Mouse (Mus musculus) heart, postnatal 0 days (tissue): Measurements from ENCODE around the gene Lztfl1. TPM values are rescaled to one million over a fixed set of nuclear protein-coding genes. Genes with fewer than 3 reads are reported as not detected.

Experiments
- ATAC-seq: fragments of 200-750 bp; cut with Nextera tagmentation; 2 replicates; pipeline ENCODE4 v1.8.0; 2017; ENCODE audit warnings: low read depth, moderate number of reproducible peaks, moderate library complexity; ENCODE audit not compliant: insufficient read depth
- DNase-seq: peaks from one replicate; pipeline ENCODE4 v3.0.0-alpha.2; 2016; ENCODE audit warnings: low spot score
- H3K27ac ChIP-seq: fragments of 300-500 bp; sonication (generic); 2 replicates; pipeline ENCODE4 v1.5.1; 2014; ENCODE audit warnings: low read depth, mild to moderate bottlenecking
- H3K27me3 ChIP-seq: fragments of 300-500 bp; sonication (generic); 2 replicates; pipeline ENCODE4 v1.6.1; 2014; ENCODE audit warnings: low read length, mixed read lengths; ENCODE audit not compliant: control insufficient read depth, insufficient read depth
- H3K36me3 ChIP-seq: fragments of 300-500 bp; sonication (generic); replicated peaks from 2 replicates; pipeline ENCODE4 v1.6.1; 2014; ENCODE audit warnings: low read length, mixed read lengths; ENCODE audit not compliant: control insufficient read depth, insufficient read depth
- H3K4me1 ChIP-seq: fragments of 300-500 bp; sonication (generic); 2 replicates; pipeline ENCODE4 v1.6.1; 2014; ENCODE audit warnings: antibody characterized with exemption; ENCODE audit not compliant: control insufficient read depth, insufficient read depth
- H3K4me2 ChIP-seq: fragments of 300-500 bp; sonication (generic); 2 replicates; pipeline ENCODE4 v1.6.1; 2014; ENCODE audit warnings: low read depth, mild to moderate bottlenecking, low read length, moderate library complexity
- H3K4me3 ChIP-seq: fragments of 300-500 bp; sonication (generic); 2 replicates; pipeline ENCODE4 v1.5.1; 2014; ENCODE audit warnings: low read depth, low read length
- H3K9ac ChIP-seq: fragments of 300-500 bp; sonication (generic); replicated peaks from 2 replicates; pipeline ENCODE4 v1.6.1; 2014; ENCODE audit warnings: low read depth, low read length, mixed read lengths
- H3K9me3 ChIP-seq: fragments of 300-500 bp; sonication (generic); replicated peaks from 2 replicates; pipeline ENCODE4 v1.6.1; 2016; ENCODE audit warnings: low read length; ENCODE audit not compliant: control insufficient read depth
- CTCF ChIP-seq: IDR thresholded peaks from 2 replicates; pipeline ENCODE4 v1.5.1; 2016; ENCODE audit warnings: antibody characterized with exemption, control low read depth, low read depth
- EP300 ChIP-seq: IDR thresholded peaks from 2 replicates; pipeline ENCODE4 v1.6.1; 2016; ENCODE audit warnings: antibody characterized with exemption, low read depth
- WGBS: fragments of 180-500 bp; shearing (Covaris S2); extraction: QIAGEN DNeasy Blood & Tissue Kit; methylation state at CpG from one replicate; pipeline ENCODE4 v1.1.7; 2014; 5-methylcytosine and 5-hydroxymethylcytosine counted together
- polyA plus RNA-seq: library from polyadenylated mRNA; unstranded; fragments of >200 nt; fragmentation: Nextera tagmentation; extraction: Ambion mirVana; gene quantifications from 2 replicates; pipeline ENCODE4 v1.2.1, GENCODE M21; 2015
- total RNA-seq: library from RNA; depleted of rRNA; stranded (reverse); fragments of >200 nt; gene quantifications from 2 replicates; pipeline ENCODE4 v1.2.3, GENCODE M21; 2014; ENCODE audit warnings: low replicate concordance

The Lztfl1 gene
- total and polyA plus RNA-seq, 2 experiments from 2014 or later = 28.4 to 37.7 TPM

DNA sequence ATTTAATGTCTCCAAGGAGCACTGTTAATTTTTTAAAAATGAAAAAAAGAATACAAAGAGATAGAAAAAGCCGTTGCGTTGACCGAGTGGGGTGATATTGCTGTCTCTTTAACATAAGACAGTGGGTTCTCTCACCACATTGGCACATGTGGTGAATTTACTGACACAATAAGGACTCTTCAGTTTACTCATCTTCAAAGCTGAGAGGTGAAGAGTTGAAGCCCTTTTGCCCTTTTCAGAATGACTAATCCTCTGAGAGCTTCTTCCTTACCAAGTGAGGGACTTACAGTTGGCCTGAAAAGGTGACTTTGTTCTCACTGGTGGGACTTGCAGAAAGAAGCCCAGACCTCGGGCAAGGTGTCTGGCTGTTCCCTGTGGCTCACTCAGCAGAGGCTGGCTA lies 23.3 kb upstream of the Lztfl1 start:
- H3K9ac ChIP-seq = no peak overlapping the region
- DNase-seq (no peak), ATAC-seq (no peak)
- H3K4me1 ChIP-seq = no peaks in the 10 kb centered on the region
- TF ChIP-seq EP300 (no peak), CTCF (no peak)
- WGBS = 72% methylated on average over 4 of the region's 4 CpGs
- H3K4me3 ChIP-seq = no peak overlapping the region
- H3K36me3 ChIP-seq = no peaks in the 10 kb centered on the region
- H3K9me3 ChIP-seq = no peaks in the 10 kb centered on the region
- H3K27ac ChIP-seq = no peak overlapping the region
- no peak overlapping the region for H3K4me2 ChIP-seq
- no peaks in the 10 kb centered on the region for H3K27me3 ChIP-seq

DNA sequence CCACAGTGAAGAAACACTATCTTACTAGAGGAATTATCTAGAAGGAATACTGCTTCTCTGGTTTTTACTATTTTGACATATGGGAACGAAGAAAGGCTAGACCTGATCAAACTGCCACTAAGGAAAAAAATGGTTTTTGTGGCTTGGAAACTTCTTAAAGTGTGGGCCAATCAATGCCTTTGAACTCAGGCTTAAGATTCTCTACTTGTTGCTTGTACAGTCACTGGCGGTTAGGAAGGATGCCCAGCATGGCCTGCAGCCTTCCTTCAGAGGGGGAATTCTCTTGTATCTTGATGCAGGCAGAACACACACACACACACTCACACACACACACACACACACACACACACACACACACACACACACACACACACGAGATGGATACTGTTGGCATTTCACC lies 16.6 kb upstream of the Lztfl1 start:
- Histone ChIP-seq H3K4me1 (no peaks in the 10 kb centered on the region), H3K4me2 (no peak overlapping the region), H3K27me3 (no peaks in the 10 kb centered on the region), H3K4me3 (no peak overlapping the region), H3K36me3 (no peaks in the 10 kb centered on the region), H3K9ac (no peak overlapping the region), H3K27ac (no peak overlapping the region), H3K9me3 (no peaks in the 10 kb centered on the region)
- ATAC-seq = no peak
- no peak for TF ChIP-seq CTCF
- WGBS = 64% methylated on average over 3 of the region's 3 CpGs
- DNase-seq = no peak

DNA sequence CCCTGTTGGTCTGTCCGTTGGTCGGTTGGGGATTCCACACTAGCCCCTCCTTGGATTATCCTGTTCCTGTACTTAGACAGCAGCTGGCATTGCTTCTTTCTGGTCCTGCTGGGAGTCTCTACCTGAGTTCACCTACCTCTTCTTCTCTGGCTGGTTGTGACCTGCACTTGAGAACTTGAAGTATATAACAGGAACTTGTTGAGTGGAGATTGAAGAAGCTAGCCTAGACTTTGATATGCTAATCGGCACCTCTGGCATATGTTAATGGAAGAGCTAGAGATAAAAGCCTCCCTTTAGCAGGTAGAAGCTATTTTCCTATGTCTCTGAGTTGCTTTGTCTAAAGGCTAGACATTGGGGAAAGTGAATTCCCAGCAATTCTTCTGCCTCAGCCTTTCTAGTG lies 13.8 kb upstream of the Lztfl1 start:
- no peak overlapping the region for H3K27ac ChIP-seq
- WGBS = 63% methylated on average over 3 of the region's 3 CpGs
- H3K27me3 ChIP-seq = no peaks in the 10 kb centered on the region
- H3K9me3 ChIP-seq = no peaks in the 10 kb centered on the region
- no peak overlapping the region for H3K4me3 ChIP-seq
- no peak overlapping the region for H3K4me2 ChIP-seq
- ATAC-seq (no peak), DNase-seq (no peak)
- no peak overlapping the region for H3K9ac ChIP-seq
- TF ChIP-seq CTCF (no peak), EP300 (no peak)
- H3K4me1 ChIP-seq = no peaks in the 10 kb centered on the region
- no peaks in the 10 kb centered on the region for H3K36me3 ChIP-seq

DNA sequence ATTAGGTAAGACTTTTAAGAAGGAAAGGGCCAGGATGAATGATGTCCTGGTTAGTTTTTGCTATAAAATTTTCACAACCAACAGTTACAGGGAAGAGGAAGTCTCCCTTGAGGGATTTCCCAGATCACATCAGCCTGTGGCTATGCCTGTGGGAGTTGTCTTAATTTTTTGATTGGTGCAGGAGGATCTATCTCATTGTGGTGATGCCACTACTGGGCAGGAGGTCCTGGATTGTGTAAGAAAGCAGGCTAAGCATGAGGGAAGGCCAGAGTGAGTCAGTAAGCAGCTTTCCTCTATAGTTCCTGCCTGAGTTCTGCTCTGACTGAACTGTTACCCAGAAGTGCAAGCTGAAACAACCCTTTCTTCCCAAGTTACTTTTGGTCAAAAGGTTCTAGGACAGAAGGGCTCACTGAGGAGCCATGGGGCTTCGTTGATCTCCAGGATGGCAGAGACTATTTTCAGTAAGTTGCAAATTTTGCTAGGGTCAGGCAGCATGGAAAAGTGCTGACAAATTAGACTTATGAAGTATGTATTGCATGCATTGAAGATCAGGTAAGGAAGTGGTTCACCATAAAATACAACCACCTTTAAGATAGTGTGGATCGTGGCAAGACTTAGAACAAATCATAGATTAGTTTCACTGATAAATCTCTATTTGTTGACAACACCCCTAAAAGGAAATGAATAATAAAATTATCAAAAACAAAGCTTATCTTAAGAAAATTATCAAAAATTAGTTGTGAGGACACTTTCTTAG lies 5.4 kb upstream of the Lztfl1 start:
- Histone ChIP-seq H3K4me3 (no peak overlapping the region), H3K27me3 (no peaks in the 10 kb centered on the region), H3K36me3 (no peaks in the 10 kb centered on the region), H3K27ac (no peak overlapping the region), H3K4me2 (no peak overlapping the region), H3K4me1 (0 out of 2 replicates have a peak, but pooled peaks cover 2% of the 10 kb centered on the region), H3K9me3 (no peaks in the 10 kb centered on the region), H3K9ac (no peak overlapping the region)
- no peak for DNase-seq
- no peak for ATAC-seq
- no peak for TF ChIP-seq CTCF
- TF ChIP-seq EP300 = no peak
- WGBS = 42% methylated on average over 2 of the region's 2 CpGs

DNA sequence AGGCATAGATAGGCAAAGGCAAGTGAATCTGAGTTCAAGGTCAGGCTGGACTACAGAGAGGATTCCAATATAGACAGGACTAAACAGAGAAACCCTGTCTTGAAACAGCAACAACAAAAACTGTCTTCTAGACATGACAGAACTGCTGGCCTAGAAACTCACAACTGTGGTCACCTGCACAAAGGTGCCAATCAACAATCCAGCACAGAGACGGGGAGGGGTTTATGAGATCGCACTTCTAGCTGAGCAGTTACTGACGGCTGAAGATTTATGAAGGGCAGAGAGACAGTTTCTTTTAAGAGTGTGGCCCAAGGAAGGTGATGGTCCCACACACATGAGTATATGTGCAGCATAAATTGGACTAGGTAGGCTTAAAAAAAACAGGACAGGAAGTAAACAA lies 1.2 kb downstream of the Lztfl1 start:
- peaks cover 4% of the 10 kb centered on the region for H3K36me3 ChIP-seq
- DNase-seq (no peak), ATAC-seq (no peak)
- 0 out of 2 replicates have a peak overlapping the region, but pooled peaks have one; percentile 9 for H3K9ac ChIP-seq
- H3K4me3 ChIP-seq = peak overlapping the region; percentile 87; the same call in 1 of the 2 replicates
- WGBS = 52% methylated on average over 3 of the region's 3 CpGs
- peak overlapping the region; percentile 12; the same call in 1 of the 2 replicates for H3K4me2 ChIP-seq
- 0 out of 2 replicates have a peak, but pooled peaks cover 3% of the 10 kb centered on the region for H3K4me1 ChIP-seq
- H3K27ac ChIP-seq = no peak overlapping the region
- no peaks in the 10 kb centered on the region for H3K9me3 ChIP-seq
- TF ChIP-seq CTCF = no peak
- no peak for TF ChIP-seq EP300
- H3K27me3 ChIP-seq = no peaks in the 10 kb centered on the region

DNA sequence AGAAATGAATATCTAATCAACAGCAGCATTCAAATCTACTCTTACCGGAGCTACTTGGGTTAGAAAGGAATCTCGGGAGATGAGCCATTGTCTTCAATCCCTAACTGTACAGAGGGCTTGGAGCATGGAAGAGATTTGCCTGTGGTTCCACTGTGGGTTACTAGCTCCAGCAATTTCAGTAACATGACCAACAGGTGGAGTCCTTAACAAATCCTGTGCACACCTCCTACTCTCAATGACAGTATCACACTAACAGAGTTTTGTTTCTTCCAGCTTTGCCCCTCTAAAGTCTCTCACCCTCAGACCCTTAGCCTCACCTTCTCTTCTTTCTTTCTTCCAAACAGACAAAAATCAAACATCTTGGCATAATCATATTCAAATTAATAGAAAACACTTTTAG lies 4.4 kb downstream of the Lztfl1 start:
- Histone ChIP-seq H3K4me3 (no peak overlapping the region), H3K36me3 (peaks cover 19% of the 10 kb centered on the region), H3K27ac (no peak overlapping the region), H3K9me3 (no peaks in the 10 kb centered on the region), H3K4me1 (0 out of 2 replicates have a peak, but pooled peaks cover 3% of the 10 kb centered on the region), H3K9ac (no peak overlapping the region), H3K27me3 (no peaks in the 10 kb centered on the region), H3K4me2 (no peak overlapping the region)
- TF ChIP-seq CTCF (0 out of 2 replicates have a peak, but pooled peaks have one; percentile 23), EP300 (no peak)
- 73% methylated on average over 2 of the region's 2 CpGs for WGBS
- ATAC-seq (no peak), DNase-seq (no peak)
